Mouse (Mus musculus) kidney, postnatal 10 days (tissue): ENCODE results near the gene Gm12355.

Source experiments
- DNase-seq: peaks from one replicate; pipeline ENCODE4 v3.0.0; 2021; ENCODE audit warnings: mixed read lengths

Gm12355 gene

GRCm38 (mm10) chr11:98602090-98602690 is 23.3 kb downstream of the Gm12355 start:
- DNase-seq, result peak; percentile 64

- no peak for DNase-seq
Observed at GRCm38 (mm10) chr11:98599291-98599690, 26.2 kb downstream of the Gm12355 start.

GRCm38 (mm10) chr11:98598851-98599290 is 26.6 kb downstream of the Gm12355 start:
- no peak for DNase-seq

DNA sequence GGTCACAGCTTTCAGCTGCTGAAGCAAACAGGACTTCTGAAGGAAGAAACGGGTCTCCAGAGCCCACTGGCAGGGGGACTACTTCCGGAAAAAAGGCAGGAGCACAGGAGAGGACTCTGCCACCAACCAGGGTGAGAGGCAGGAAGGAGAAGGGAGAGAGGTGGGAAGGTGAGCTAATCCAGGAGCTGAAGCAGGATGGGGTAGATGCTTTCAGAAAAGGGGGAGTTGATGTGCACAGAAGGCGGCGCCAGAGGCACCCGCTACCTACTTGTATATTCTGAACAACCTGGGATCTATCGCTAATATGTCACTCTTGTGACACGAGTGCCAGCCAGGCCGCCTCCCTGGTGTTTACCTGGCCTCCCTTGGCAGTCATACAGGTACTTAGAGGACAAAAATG is 27.5 kb downstream of the Gm12355 start, which contains the start of gene Lrrc3c:
Gene Lrrc3c, plus strand, starts transcription at position 301 of the 400 bp plus-strand sequence.
- DNase-seq, result no peak

DNA sequence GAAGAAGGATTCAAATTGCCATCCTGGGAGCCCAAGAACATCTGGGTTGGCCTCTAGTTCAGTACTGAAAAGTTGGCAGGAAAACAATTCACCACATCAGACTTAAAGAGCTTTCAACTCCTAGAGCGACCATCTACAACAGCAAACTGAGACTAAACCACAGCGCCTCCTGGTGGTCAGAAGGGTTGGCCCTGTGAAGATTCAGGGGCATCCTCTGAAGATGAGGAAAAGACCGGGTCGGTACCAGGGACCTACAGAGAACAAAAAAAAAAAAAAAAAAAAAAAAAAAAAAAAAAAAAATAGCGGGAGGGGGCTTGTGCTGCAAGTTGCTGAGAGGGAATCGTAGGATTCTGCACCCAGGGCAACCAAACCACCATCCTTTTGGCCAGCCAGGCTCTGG is 28.1 kb downstream of the Gm12355 start:
- peak; percentile 78 for DNase-seq

GRCm38 (mm10) chr11:98595955-98596354 is 29.5 kb downstream of the Gm12355 start:
- DNase-seq, result no peak

GRCm38 (mm10) chr11:98595473-98595872 is 30.0 kb downstream of the Gm12355 start:
- DNase-seq, result no peak

DNA sequence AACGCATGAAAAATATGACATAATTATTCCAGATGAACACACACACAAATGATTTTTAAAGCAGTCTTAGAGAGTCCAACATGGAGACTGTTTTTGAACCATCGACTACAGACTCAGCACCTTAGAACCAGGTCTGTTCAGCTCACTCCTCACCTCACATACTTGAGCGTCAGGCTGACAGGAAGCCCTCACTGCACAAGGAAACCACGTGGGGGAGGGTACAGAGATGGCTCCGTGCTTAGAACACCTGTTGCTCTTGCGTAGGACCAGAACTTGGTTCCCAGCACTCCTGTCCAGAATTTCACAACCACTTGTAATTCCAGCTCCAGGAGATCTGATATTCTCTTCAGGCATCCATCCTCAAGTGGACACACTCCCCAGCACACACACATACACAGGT is 30.4 kb downstream of the Gm12355 start:
- DNase-seq, result no peak

DNA sequence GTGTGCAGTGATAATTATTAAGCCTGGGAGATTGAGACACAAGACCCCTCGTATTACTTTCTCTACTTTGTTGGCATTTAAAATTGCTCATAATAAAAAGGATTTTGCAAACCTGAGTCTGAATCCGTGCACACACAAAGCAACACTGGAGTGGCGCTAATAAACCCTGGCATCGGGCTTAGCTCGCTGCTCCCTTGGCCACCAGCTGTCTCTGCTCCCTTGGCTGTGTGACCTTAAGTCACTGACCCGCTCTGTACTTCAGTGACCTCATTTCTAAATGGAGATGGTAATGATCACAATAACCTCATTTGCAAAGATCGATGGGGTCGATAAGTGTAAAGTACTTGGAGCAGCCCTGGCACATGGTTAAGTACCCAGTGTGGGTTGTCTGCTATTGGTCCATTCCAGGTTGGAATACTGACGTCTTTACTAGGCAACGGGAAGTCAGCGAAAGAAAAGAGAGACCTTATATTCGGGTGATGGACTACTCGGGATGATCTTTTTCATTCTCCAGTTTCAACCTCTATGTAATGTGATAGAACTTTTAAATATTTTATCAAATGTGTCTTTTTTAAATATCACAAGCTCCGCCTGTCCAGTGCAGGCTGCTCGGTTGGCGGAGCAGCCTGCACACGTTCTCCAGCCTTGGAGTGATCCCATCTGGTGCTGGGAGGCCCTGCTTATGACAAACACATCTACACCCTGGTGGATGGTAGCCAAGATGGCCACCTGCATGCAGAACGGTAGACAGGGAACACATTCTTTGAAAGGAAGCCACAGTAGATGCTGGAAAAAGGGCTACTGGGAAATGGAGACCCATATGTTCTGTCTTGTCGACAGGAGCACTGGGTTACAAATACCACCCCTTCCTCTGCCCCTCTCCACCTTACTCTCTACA is 34.7 kb downstream of the Gm12355 start:
- DNase-seq, result no peak

GRCm38 (mm10) chr11:98589306-98589705 is 36.2 kb downstream of the Gm12355 start:
- no peak for DNase-seq

DNA sequence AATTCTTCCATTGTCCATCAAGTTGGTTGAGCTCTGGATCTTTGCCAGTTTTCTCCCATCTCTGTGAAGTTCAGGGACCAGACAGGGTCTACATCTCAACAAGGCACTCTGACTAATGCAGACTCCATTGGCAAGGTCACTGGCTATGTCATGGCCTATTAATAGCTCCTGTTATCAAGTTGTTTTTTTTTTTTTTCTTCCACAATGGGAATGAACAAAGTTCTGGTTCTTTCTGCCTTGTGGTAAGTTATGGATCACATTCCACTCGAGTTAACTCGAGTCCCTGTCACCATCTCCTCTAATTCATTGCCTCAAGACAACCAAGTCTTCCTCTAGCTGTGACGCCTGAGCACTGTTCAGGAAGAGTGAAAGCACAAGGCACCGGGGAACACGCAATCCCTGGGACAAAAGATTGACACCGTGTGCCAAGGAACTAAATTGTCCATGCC is 36.6 kb downstream of the Gm12355 start:
- DNase-seq, result no peak

- peak; percentile 86 for DNase-seq
Observed at GRCm38 (mm10) chr11:98587684-98588546, 37.5 kb downstream of the Gm12355 start.

DNA sequence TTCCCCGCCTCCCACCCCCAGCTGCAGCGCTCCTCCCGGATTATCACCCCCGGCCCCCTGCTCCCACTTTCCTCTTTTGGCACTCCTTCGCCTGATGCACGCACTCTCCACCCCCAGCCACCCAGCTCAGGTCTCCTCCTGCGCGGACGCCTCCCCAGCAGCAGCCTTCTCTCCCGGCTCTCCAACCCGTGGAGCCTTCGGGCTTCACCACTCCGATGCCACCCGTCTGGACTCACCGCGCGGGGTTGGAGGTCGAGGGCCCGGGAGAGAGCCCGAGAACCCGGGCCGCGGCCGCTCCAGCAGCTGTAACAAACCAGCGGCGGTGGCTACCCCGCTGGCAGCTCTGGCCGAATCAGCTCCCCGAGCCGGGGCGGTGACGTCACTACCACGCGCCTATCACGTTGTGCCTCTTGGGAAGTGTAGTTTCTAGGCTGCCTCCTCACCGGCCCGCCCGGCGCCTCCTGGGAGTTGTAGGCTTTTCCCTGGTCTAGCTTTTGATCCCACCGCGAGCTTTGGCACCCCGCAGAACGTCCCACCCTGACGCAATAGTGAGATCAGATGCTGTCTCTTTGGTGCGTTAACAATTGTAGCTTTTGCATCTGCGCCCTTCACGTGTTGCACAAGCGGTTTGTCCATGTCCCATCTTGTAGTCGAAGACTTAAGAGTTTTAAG is 38.4 kb downstream of the Gm12355 start, which contains the start of gene Ormdl3:
Gene Ormdl3, minus strand, starts transcription at position 477 of the 672 bp plus-strand sequence.
- peak; percentile 100 for DNase-seq

DNA sequence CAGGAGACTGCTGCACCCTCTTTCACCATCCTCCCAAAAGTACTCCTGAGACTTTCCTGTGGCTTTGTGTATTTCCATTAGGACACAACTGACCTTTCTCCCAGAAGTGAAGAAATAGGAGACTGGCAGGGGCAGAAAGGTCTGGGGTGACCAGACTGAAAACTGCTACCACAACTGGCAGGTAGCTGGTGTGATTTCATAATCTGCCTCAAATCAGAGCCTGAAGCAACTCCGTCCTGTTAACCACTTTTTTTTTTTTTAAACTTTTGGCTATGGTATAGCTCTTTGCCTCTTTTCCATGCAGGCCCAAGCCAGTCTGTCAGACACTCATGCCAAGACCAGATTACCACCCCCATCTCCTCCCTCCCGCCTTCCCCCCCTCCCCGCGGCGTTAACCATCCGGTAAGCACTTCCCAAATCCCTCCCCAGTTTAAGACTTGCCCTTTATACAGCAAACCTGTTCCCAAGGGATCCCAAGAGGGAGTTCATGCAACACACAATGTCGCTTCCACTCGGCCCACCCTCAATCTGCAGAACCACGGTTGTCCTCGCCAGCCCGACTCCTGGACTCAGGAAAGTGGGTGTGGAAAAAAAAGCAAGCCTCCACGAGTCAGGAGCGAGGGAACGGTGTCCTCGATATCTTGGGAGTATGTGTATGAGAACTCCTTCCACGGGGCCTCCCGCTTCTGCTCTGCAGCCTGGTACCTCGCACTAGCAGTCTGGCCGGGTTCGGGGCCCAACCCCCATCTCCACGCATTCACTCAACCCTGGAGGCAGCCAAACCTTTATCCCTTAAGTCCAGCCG is 39.2 kb downstream of the Gm12355 start:
- peak; percentile 33 for DNase-seq

DNA sequence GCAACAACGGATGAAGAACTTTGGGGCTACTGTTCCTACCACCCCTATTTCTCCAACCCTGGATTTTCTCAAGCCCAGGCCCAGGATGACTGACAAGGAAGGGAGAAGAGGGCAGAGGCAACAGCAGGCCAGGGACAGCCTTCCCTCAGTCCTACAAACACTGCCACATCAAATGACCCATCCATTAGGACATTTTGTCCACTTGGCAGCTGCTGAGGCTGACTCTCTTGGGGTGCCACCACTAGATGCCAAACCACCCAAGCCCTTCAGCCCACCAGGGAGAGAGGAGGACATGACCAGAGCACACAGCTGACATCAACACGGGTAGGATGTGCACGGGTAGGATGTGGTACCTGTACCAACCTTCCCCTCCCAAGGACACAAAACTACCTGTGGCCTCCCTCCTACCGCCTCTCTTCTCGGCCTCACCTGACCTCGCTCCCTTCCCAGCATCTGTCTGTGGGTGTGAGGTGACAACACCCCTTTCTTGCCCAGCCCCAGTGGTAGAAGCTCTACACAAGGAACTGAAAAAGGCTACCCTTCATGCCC is 40.8 kb downstream of the Gm12355 start:
- DNase-seq, result no peak

- no peak for DNase-seq
Observed at GRCm38 (mm10) chr11:98584146-98584545, 41.3 kb downstream of the Gm12355 start.

DNA sequence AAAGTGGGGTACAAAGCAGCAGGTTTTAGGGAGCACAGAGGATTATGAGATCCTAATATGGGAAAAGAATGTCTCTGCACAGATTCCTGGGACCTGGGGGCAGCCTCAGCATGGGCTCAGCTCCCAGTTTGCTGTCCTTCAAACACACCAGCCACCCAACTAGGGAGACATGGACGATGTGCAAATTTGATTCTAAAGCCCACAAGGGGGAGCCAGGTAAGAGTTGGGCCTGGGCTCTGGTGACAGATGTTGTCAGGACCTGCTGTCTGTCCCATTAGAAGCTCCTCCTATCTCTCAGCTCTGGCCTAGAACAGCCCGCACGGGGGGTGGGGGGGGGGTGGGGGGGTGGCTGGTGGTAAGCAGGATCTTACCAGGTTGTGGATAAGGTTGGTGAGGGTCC is 41.9 kb downstream of the Gm12355 start:
- no peak for DNase-seq

DNA sequence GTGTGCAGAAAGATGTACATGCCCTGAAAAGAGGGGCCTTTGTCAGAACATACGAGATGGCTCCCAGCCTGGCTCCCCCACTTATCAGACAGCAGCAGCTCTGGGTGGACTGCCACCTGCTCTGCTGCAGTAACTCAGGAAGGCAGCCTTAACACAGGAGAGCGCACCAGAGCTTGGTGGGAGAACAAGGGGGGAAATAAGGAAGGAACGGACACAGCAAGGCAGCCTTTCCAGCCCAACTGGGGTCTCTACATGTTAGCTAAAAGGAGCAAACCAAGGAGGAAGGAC is 42.3 kb downstream of the Gm12355 start:
- no peak for DNase-seq

GRCm38 (mm10) chr11:98582551-98583264 is 42.8 kb downstream of the Gm12355 start:
- DNase-seq, result no peak

DNA sequence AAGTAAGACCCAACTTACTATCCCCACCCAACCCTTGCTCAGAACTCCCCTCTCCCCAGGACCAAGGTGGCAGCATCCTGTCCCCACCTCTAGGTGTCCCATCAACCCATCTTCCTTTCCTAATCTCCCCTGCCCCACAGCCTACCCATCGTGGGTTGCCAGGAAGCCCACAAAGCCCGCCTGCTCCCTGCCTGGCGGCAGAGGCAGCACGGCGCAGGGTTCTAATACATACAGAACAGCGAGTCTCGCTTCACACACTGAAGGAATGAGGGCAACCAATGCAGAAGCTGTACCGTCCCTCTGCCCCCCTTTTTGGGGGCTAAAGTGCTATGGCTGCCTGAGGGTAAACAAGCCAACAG is 43.5 kb downstream of the Gm12355 start:
- no peak for DNase-seq
